8 mouse cellular contexts compared by ENCODE assay signal in genomic region chr7:70624031-70624726, GRCm38 (mm10).
DNase-seq lines count a peak whose midpoint lies in the region; ATAC-seq lines count a peak whose summit lies in the region.

No protein-coding gene starts in this region.

- peaks cover 9% of the 10 kb centered on the region; the same call in 1 of the 2 replicates for H3K4me1 ChIP-seq in forebrain, embryonic 11.5 days (replicated peaks; ENCODE audit: control insufficient read depth, insufficient read depth, low read length)

- WGBS in forebrain, embryonic 11.5 days: 2% methylated on average over 16 of the region's 16 CpGs

- no peak overlapping the region for H3K27ac ChIP-seq in forebrain, embryonic 11.5 days (ENCODE audit: low read depth, low read length)

- ATAC-seq in forebrain, embryonic 11.5 days (replicated peaks; ENCODE audit: low FRiP score): no peak

- H3K4me2 ChIP-seq in forebrain, embryonic 11.5 days (ENCODE audit: low read depth, low read length, severe bottlenecking): peak overlapping the region; percentile 44

- intact Hi-C loops in heart, postnatal 14 days (cut with DNase I): no loop called here

- peaks cover 6% of the 10 kb centered on the region; the same call in 1 of the 2 replicates for H3K27me3 ChIP-seq in forebrain, embryonic 11.5 days (ENCODE audit: control insufficient read depth, insufficient read depth, low read length)

- no peaks in the 10 kb centered on the region for H3K36me3 ChIP-seq in forebrain, embryonic 11.5 days (ENCODE audit: control insufficient read depth, insufficient read depth, low read length)

- H3K9ac ChIP-seq in forebrain, embryonic 11.5 days (ENCODE audit: low read length): no peak overlapping the region

- no peaks in the 10 kb centered on the region for H3K9me3 ChIP-seq in forebrain, embryonic 11.5 days (ENCODE audit: control insufficient read depth, low read length)

- peak; percentile 2 to 27 for DNase-seq in adrenal gland, postnatal 36 days
- DNase-seq in forebrain, embryonic 11.5 days (ENCODE audit: low spot score): no peak
- DNase-seq in heart, postnatal 14 days: peak; percentile 57 to 69
- peak; percentile 90 to 93 for DNase-seq in kidney, postnatal 36 days
- peak; percentile 22 to 60 for DNase-seq in lung, postnatal 4 days
- peak; percentile 94 for DNase-seq in yolk sac, embryonic 10.5 days (ENCODE audit: low spot score)
- DNase-seq in layer of hippocampus, adult 9-11 months: no peak
- DNase-seq in cerebellum, adult 8-10 months: no peak

- H3K4me3 ChIP-seq in forebrain, embryonic 11.5 days (ENCODE audit: low read depth, low read length): no peak overlapping the region

Comparison
In these comparisons a context has a peak if more than half of its experiments do, and no peak if none do; other contexts are left out.
1. DNase-seq: peak in adrenal gland, postnatal 36 days (2 of 2), heart, postnatal 14 days (2 of 2), kidney, postnatal 36 days (2 of 2), lung, postnatal 4 days (2 of 2) and yolk sac, embryonic 10.5 days (single experiment); none in forebrain, embryonic 11.5 days (single experiment), layer of hippocampus, adult 9-11 months (single experiment) and cerebellum, adult 8-10 months (single experiment).